13 mouse cellular contexts compared by ENCODE assay signal in the genomic region with DNA sequence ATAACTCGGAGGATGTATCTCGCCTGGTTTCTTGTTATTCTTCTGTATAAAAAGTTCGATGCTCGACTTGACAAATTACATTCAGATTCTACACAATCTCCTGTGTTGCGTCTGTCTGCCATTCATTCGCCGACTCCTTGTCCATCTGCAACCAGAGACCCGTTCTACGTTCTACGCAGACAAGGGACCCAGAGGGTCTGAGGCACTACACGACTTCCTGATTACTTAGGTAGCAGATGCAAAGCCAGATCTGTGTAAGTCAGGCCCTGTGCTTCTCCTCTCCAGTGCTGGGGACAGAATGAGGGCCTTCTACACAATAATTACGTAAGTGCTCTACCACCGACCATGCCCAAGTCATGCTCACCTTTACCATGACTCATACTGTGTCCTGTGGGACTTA. TPM values are rescaled to one million over a fixed set of nuclear protein-coding genes. Genes with fewer than 3 reads are reported as not detected.
"Had no signal": no experiment of that assay in that cellular context is flagged by ENCODE, and none has a peak within 500 bp of the region (broad histone marks: within the 10 kb centered on the region; RNA-seq: fewer than 3 reads in every experiment).

No protein-coding gene starts in this region.

RNA-seq across cellular contexts. Expression of a gene that starts 18.0 kb away (rescaled TPM):
- total RNA-seq: neutrophil, adult 5-6 weeks had no signal
- polyA plus RNA-seq: neural tube, embryonic 14.5 days; neural tube, embryonic 15.5 days; small intestine, adult 2 months; spleen, adult 2 months; stomach, embryonic 14.5 days; stomach, embryonic 15.5 days; stomach, embryonic 16.5 days; stomach, postnatal 0 days; testis, adult 2 months; thymus, adult 2 months; thymus, postnatal 0 days; urinary bladder, adult 2 months had no signal

RNA-seq across cellular contexts. Expression of a gene that starts 42.3 kb away (rescaled TPM):
- total RNA-seq: neutrophil, adult 5-6 weeks had no signal
- polyA plus RNA-seq: neural tube, embryonic 14.5 days; neural tube, embryonic 15.5 days; spleen, adult 2 months; testis, adult 2 months had no signal
